Mouse (Mus musculus) neutrophil, adult 83 days (primary cell): Measurements from ENCODE around the gene Tctex1d2. TPM values are rescaled to one million over a fixed set of nuclear protein-coding genes. Genes with fewer than 3 reads are reported as not detected.

Experiments
- total RNA-seq, 2 experiments: library from RNA; stranded (reverse); gene quantifications; one replicate each; pipeline ENCODE4 v1.2.4; 2023

The Tctex1d2 gene
- total RNA-seq, result 10 to 100 TPM; 18.8 to 19.8 TPM

DNA sequence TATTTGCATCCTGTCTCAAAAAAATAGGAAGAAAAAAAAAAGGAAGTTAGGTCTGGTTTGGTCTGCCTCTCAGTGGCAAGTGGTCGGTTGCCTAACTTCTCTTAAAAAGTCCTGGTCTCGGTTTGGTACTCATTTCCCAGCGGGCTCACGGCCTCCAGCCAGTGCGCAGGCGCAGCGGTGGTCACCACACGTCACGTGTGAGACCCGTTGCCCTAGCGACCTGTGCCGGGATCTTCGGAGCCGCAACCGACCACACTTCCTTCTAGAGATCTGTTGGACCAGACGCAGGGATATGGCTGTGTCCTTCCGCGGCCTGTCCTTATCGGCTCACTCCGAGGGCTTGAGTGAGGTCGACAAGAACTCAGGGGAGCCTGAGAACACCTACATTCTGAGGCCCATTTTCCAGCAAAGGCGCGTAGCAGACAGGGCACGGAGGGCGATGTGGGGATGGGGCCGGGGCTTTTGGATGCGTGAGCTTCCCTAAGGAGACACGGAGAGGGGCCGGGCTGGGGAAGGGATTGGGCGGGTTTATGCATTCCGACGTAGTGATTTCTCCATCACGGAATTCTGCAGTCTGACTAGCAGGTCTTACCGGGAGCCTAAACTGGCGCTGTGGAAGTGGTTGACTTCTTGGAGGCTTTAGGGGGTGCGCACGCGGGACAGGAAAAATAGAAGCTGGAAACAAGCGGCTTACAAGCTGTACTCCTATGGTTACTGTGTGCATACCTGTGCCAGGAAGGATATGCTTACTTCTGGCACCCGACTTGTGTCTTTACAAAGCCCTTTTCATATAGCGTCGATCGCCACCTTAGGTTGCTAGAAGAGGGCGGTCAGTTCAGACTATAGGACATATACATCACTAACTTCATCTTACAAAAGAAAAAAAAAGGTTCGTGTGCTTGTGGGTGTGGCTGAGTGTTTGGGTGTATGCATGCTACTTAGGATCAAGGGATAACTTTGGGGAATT is at the start of gene Tctex1d2:
Tctex1d2 (plus strand) TSS at position 186 of the 967 bp plus-strand sequence.

GRCm38 (mm10) chr16:32400267-32400666 is 19.2 kb upstream of the Tctex1d2 start, which contains the start of gene Tm4sf19:
Tm4sf19 (plus strand) TSS chr16:32400506.

GRCm38 (mm10) chr16:32430474-32431046 is 11.1 kb downstream of the Tctex1d2 start, which contains the start of gene Pcyt1a:
Pcyt1a (plus strand) TSS chr16:32430921.

Other genes with a start within 250 kb of the Tctex1d2 start
- gene Bex6, start 239.9 kb upstream of the Tctex1d2 start, total RNA-seq, result 1 to 10 TPM; 3.9 to 4.9 TPM
- 1 to 10 TPM; 9.6 to 9.8 TPM for gene Fbxo45, start 172.5 kb upstream of the Tctex1d2 start, total RNA-seq
- gene Wdr53, start 172.5 kb upstream of the Tctex1d2 start, total RNA-seq, result 10 to 100 TPM in 1 of 2 experiments, 1 to 10 TPM in 1; 7.7 to 10.3 TPM
- under 1 TPM in 1 of 2 experiments, not detected in 1; 0.33 TPM for gene Smco1, start 148.2 kb upstream of the Tctex1d2 start, total RNA-seq
- gene Rnf168, start 142.2 kb upstream of the Tctex1d2 start, total RNA-seq, result 10 to 100 TPM; 15.5 to 18.7 TPM
- 10 to 100 TPM; 41.1 to 51.5 TPM for gene Ubxn7, start 87.4 kb upstream of the Tctex1d2 start, total RNA-seq
- gene Tm4sf19, start 19.2 kb upstream of the Tctex1d2 start, total RNA-seq, result not detected
- 100 to 1,000 TPM in 1 of 2 experiments, 10 to 100 TPM in 1; 95.6 to 106 TPM for gene Pcyt1a, start 11.2 kb downstream of the Tctex1d2 start, total RNA-seq
- not detected for gene Slc51a, start 68.2 kb downstream of the Tctex1d2 start, total RNA-seq
- not detected for gene Zdhhc19, start 76.6 kb downstream of the Tctex1d2 start, total RNA-seq
- 10 to 100 TPM; 49.7 to 68.5 TPM for gene Tfrc, start 189.2 kb downstream of the Tctex1d2 start, total RNA-seq
- 10 to 100 TPM; 28.8 to 35.5 TPM for gene Tnk2, start 224.2 kb downstream of the Tctex1d2 start, total RNA-seq